Mouse (Mus musculus) stomach, postnatal 0 days (tissue): Measurements from ENCODE around the gene Rer1. TPM values are rescaled to one million over a fixed set of nuclear protein-coding genes. Genes with fewer than 3 reads are reported as not detected.

ENCODE experiments used
- ATAC-seq: fragments of 200-750 bp; cut with Nextera tagmentation; 2 replicates; pipeline ENCODE4 v1.8.0; 2017; ENCODE audit not compliant: low FRiP score, low TSS enrichment
- DNase-seq: peaks from one replicate; pipeline ENCODE4 v3.0.0-alpha.2; 2016; ENCODE audit warnings: low spot score
- H3K27ac ChIP-seq: fragments of 300-500 bp; sonication (generic); replicated peaks from 2 replicates; pipeline ENCODE4 v1.5.1; 2014; ENCODE audit warnings: mild to moderate bottlenecking, control low read depth
- H3K27me3 ChIP-seq: fragments of 300-500 bp; sonication (generic); 2 replicates; pipeline ENCODE4 v1.6.1; 2014; ENCODE audit warnings: low read length; ENCODE audit not compliant: control insufficient read depth, insufficient read depth
- H3K36me3 ChIP-seq: fragments of 300-500 bp; sonication (generic); 2 replicates; pipeline ENCODE4 v1.6.1; 2014; ENCODE audit warnings: low read length, mixed read lengths; ENCODE audit not compliant: control insufficient read depth, insufficient read depth
- H3K4me1 ChIP-seq: fragments of 300-500 bp; sonication (generic); replicated peaks from 2 replicates; pipeline ENCODE4 v1.6.1; 2014; ENCODE audit warnings: antibody characterized with exemption; ENCODE audit not compliant: control insufficient read depth, insufficient read depth
- H3K4me2 ChIP-seq: fragments of 300-500 bp; sonication (generic); replicated peaks from 2 replicates; pipeline ENCODE4 v1.6.1; 2014; ENCODE audit warnings: low read depth, mild to moderate bottlenecking, control low read depth, moderate library complexity
- H3K4me3 ChIP-seq: fragments of 300-500 bp; sonication (generic); 2 replicates; pipeline ENCODE4 v1.5.1; 2014; ENCODE audit warnings: low read depth, low read length, control low read depth
- H3K9ac ChIP-seq: fragments of 300-500 bp; sonication (generic); 2 replicates; pipeline ENCODE4 v1.6.1; 2014; ENCODE audit warnings: mild to moderate bottlenecking, low read length, control low read depth, mixed read lengths
- H3K9me3 ChIP-seq: fragments of 300-500 bp; sonication (generic); 2 replicates; pipeline ENCODE4 v1.6.1; 2016; ENCODE audit warnings: low read length; ENCODE audit not compliant: control insufficient read depth
- CTCF ChIP-seq: IDR thresholded peaks from 2 replicates; pipeline ENCODE4 v1.5.1; 2016; ENCODE audit warnings: antibody characterized with exemption, low read depth, mild to moderate bottlenecking, moderate library complexity
- EP300 ChIP-seq: optimal IDR thresholded peaks from 2 replicates; pipeline ENCODE3; 2016; ENCODE audit warnings: antibody characterized with exemption
- WGBS: fragments of 180-500 bp; shearing (Covaris S2); extraction: QIAGEN DNeasy Blood & Tissue Kit; methylation state at CpG from one replicate; pipeline ENCODE4 v1.1.7; 2014; 5-methylcytosine and 5-hydroxymethylcytosine counted together
- polyA plus RNA-seq: library from polyadenylated mRNA; unstranded; fragments of >200 nt; fragmentation: Nextera tagmentation; extraction: Ambion mirVana; gene quantifications from 2 replicates; pipeline ENCODE4 v1.2.1, GENCODE M21; 2015

Rer1 gene
- polyA plus RNA-seq, 1 experiment from 2014 or later: 185 TPM

DNA sequence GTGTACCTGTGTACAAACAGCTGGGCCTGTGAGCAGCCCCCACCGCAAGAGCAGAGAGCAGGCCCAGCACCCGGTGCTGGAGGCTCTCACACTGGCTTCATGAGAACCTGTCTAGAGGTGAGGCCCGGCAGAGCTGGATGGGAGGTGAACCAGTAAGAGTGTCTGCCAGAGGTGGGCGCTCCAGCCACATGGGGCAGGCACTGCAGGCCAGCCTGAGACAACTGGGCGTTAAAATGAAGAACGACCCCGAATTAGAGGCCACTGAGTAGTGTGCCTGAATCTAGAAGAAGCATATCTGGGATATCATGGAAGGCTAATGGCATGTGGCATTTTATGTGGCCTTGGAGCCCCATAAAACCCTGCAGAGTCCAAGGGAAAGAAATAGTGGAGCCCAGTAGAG lies 33.9 kb upstream of the Rer1 start:
- 78% methylated on average over 7 of the region's 7 CpGs for WGBS
- H3K9me3 ChIP-seq: no peaks in the 10 kb centered on the region
- TF ChIP-seq EP300 (no peak), CTCF (peak; percentile 40; the same call in 1 of the 2 replicates)
- no peak overlapping the region for H3K9ac ChIP-seq
- no peak overlapping the region for H3K4me2 ChIP-seq
- no peak overlapping the region for H3K4me3 ChIP-seq
- no peaks in the 10 kb centered on the region for H3K27me3 ChIP-seq
- H3K27ac ChIP-seq: peak overlapping the region; percentile 79
- H3K36me3 ChIP-seq: no peaks in the 10 kb centered on the region
- DNase-seq (no peak), ATAC-seq (no peak)
- peaks cover 12% of the 10 kb centered on the region for H3K4me1 ChIP-seq

DNA sequence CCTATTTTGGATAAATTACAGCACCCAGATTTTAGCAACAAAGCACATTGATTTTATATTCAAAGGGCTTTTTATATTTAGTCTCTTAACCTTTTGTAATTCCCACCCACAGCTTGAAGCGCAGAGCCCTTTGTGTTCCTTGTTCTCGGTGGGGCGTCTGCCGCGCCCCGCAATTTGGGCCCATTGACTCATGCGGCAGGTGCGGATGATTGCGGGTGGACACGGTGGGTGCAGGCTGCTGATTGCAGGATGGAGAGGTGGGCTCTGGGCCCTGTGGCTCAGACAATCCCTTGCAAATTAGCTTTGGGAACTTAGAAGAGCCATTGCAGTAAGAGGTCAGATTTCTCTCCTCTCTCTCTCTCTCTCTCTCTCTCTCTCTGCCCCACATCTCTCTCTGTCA lies 32.1 kb upstream of the Rer1 start:
- Histone ChIP-seq H3K4me3 (no peak overlapping the region), H3K4me2 (no peak overlapping the region), H3K36me3 (no peaks in the 10 kb centered on the region), H3K27me3 (no peaks in the 10 kb centered on the region), H3K9me3 (no peaks in the 10 kb centered on the region), H3K9ac (no peak overlapping the region), H3K27ac (no peak overlapping the region), H3K4me1 (peaks cover 16% of the 10 kb centered on the region)
- DNase-seq (no peak), ATAC-seq (no peak)
- TF ChIP-seq CTCF: no peak
- WGBS: 75% methylated on average over 10 of the region's 10 CpGs

DNA sequence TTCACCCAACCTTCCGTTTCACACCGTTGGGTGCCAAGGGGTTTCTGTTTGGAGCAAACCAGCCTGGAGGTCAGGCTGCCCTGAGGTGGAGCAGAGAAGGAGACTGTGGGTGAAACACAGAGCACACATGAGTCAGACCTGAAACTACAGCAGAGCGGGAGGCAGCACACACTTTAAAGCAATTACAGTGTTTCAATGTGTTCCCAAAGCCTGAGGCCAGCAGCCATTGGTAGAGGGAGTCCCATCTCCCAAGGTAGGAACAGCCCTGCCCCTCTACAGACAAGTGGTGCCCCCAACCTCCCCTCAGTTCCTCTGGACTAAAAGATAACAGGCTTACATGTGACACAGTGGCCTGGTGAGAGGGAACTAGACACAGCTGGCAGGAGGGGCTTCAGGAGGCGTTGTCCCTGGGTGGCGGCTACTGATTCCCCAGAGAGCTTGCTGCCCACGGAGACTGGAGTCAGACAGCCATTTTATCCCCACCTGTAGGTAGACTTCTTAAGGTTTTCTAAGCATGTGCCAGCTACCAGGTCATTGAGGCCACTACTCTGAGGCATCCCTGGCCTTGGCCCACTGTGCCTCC lies 31.3 kb upstream of the Rer1 start:
- WGBS: 85% methylated on average over 6 of the region's 6 CpGs
- Histone ChIP-seq H3K36me3 (no peaks in the 10 kb centered on the region), H3K9ac (no peak overlapping the region), H3K27ac (peak overlapping the region; percentile 75), H3K4me1 (peaks cover 15% of the 10 kb centered on the region), H3K4me2 (no peak overlapping the region), H3K9me3 (no peaks in the 10 kb centered on the region), H3K4me3 (no peak overlapping the region), H3K27me3 (no peaks in the 10 kb centered on the region)
- DNase-seq: no peak
- TF ChIP-seq EP300 (no peak), CTCF (no peak)
- peak; percentile 27; the same call in 1 of the 2 replicates for ATAC-seq

DNA sequence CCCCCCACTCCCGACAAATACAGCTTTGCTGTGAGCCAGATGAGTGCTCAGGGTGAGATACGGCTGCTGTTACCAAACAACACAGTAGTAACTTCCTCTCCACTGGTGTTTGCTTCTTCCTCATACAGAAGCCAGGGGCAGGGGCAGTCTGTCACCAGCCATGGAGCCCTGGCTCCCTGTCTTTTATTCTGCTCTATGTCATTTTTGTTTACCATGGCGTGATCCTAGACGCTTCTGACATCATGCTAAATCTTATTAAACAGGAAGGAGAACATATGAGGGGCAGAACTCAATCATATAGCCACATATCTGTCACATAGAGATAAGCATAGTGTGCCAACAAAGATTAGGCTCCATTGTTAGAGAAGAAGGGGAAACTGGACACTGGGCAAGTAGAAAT lies 30.4 kb upstream of the Rer1 start:
- ATAC-seq: no peak
- TF ChIP-seq EP300: no peak
- no peak for TF ChIP-seq CTCF
- H3K4me2 ChIP-seq: no peak overlapping the region
- DNase-seq: no peak
- no peaks in the 10 kb centered on the region for H3K9me3 ChIP-seq
- H3K4me1 ChIP-seq: 0 out of 2 replicates have a peak, but pooled peaks cover 9% of the 10 kb centered on the region
- peak overlapping the region; percentile 1; the same call in 1 of the 2 replicates for H3K9ac ChIP-seq
- H3K27ac ChIP-seq: peak overlapping the region; percentile 86
- H3K27me3 ChIP-seq: no peaks in the 10 kb centered on the region
- no peaks in the 10 kb centered on the region for H3K36me3 ChIP-seq
- WGBS: 62% methylated on average over 4 of the region's 4 CpGs
- H3K4me3 ChIP-seq: no peak overlapping the region

DNA sequence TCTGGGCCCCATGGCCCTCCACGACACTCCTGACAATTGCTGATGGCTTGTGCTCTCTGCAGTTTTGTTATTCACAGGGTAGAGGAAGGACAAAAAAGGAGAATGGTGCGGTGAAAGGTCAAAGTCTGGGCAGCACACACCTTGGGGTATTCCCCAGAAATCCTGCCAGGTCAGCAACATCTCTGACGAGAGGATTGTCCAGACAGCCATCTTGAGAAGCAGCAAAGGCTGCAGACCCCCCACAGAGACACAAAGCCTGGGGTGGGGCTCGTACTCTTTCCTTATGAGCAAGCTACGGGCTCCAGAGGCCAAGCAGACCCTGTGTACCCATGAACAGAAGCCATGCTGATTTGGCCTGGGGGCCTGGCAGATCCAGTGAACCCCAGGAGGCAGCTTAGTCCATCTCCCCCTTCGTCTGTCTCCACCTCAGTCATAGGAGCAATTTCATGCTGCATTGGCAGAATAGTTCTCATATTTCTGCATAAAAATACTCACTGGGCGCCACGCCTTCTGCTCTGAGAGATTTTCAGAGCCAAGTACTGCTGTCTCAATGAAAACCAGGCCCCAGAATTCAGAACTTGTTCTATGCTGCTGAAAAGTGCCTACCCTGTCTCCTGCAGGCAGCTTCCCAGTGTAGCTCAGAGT lies 27.7 kb upstream of the Rer1 start:
- TF ChIP-seq EP300: no peak
- TF ChIP-seq CTCF: no peak
- H3K9ac ChIP-seq: peak overlapping the region; percentile 13; the same call in 1 of the 2 replicates
- WGBS: 55% methylated on average over 8 of the region's 8 CpGs
- 0 out of 2 replicates have a peak, but pooled peaks cover 6% of the 10 kb centered on the region for H3K4me1 ChIP-seq
- no peaks in the 10 kb centered on the region for H3K27me3 ChIP-seq
- ATAC-seq (no peak), DNase-seq (no peak)
- no peak overlapping the region for H3K4me3 ChIP-seq
- no peaks in the 10 kb centered on the region for H3K36me3 ChIP-seq
- H3K4me2 ChIP-seq: no peak overlapping the region
- H3K27ac ChIP-seq: no peak overlapping the region; the same call in 1 of the 2 replicates
- H3K9me3 ChIP-seq: no peaks in the 10 kb centered on the region

DNA sequence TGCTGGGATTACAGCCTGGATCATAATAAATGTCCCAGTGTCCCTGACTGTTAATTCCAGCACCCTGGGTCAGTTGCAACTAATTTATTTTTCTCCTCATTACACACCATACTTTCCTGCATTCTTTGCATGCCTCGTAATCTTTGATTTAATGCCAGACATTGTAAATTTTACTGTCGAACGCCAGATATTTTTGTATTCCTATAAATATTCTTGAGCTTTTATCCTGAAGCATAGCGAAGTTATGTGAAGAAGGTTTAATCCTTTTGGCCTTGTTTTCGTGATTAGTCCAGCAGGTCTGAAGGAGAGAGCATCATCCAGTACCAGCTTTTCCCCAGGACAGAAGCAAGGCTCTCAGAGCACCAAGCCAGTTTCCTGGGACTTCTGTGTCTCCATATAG lies 23.3 kb upstream of the Rer1 start:
- Histone ChIP-seq H3K4me3 (no peak overlapping the region), H3K9ac (no peak overlapping the region), H3K27ac (no peak overlapping the region; the same call in 1 of the 2 replicates), H3K4me2 (no peak overlapping the region), H3K4me1 (0 out of 2 replicates have a peak, but pooled peaks cover 4% of the 10 kb centered on the region), H3K36me3 (no peaks in the 10 kb centered on the region), H3K27me3 (no peaks in the 10 kb centered on the region), H3K9me3 (no peaks in the 10 kb centered on the region)
- WGBS: 48% methylated on average over 5 of the region's 5 CpGs
- TF ChIP-seq CTCF: no peak
- no peak for TF ChIP-seq EP300
- no peak for ATAC-seq
- no peak for DNase-seq
